Mouse (Mus musculus) erythroblast, embryonic 14.5 days (primary cell): ENCODE measurements at regions not wholly inside any gene's neighbourhood (a gene's known extent, or its start where the extent isn't known, plus 50 kb on each side); places are given as distances from the start of the nearest gene placed in this dataset.

ENCODE experiments used
- GATA1 ChIP-seq: IDR thresholded peaks from 2 replicates; pipeline ENCODE4 v1.6.1; 2012; ENCODE audit warnings: low read length, inconsistent platforms, mixed read lengths
- TAL1 ChIP-seq: IDR thresholded peaks from 3 replicates; pipeline ENCODE4 v1.6.1; 2012; ENCODE audit warnings: low read length, inconsistent platforms, mixed read lengths

GRCm38 (mm10) chr2:171840058-171840713 lies 203.1 kb downstream of the Cbln4 start:
- TF ChIP-seq GATA1, result no peak
- TF ChIP-seq TAL1, result no peak
